Mouse (Mus musculus) midbrain, embryonic 12.5 days (tissue): ENCODE measurements around the gene Ubr3. TPM values are rescaled to one million over a fixed set of nuclear protein-coding genes. Genes with fewer than 3 reads are reported as not detected.

Source experiments
- ATAC-seq: fragments of 200-750 bp; cut with Nextera tagmentation; 2 replicates; pipeline ENCODE4 v1.8.0; 2017; ENCODE audit warnings: low read depth, moderate TSS enrichment, moderate library complexity; ENCODE audit not compliant: low FRiP score
- H3K27ac ChIP-seq: fragments of 300-500 bp; sonication (generic); replicated peaks from 2 replicates; pipeline ENCODE4 v1.5.1; 2016; ENCODE audit warnings: mild to moderate bottlenecking
- H3K27me3 ChIP-seq: fragments of 300-500 bp; sonication (generic); 2 replicates; pipeline ENCODE4 v1.6.1; 2016; ENCODE audit warnings: mild to moderate bottlenecking
- H3K36me3 ChIP-seq: fragments of 300-500 bp; sonication (generic); 2 replicates; pipeline ENCODE4 v1.6.1; 2016
- H3K4me1 ChIP-seq: fragments of 300-500 bp; sonication (generic); 2 replicates; pipeline ENCODE4 v1.6.1; 2016
- H3K4me2 ChIP-seq: fragments of 300-500 bp; sonication (generic); replicated peaks from 2 replicates; pipeline ENCODE4 v1.6.1; 2016; ENCODE audit warnings: mild to moderate bottlenecking, moderate library complexity
- H3K4me3 ChIP-seq: fragments of 300-500 bp; sonication (generic); 2 replicates; pipeline ENCODE4 v1.5.1; 2016; ENCODE audit warnings: mild to moderate bottlenecking
- H3K9ac ChIP-seq: fragments of 300-500 bp; sonication (generic); replicated peaks from 2 replicates; pipeline ENCODE4 v1.6.1; 2016; ENCODE audit warnings: mild to moderate bottlenecking, moderate library complexity
- H3K9me3 ChIP-seq: fragments of 300-500 bp; sonication (generic); 2 replicates; pipeline ENCODE4 v1.6.1; 2016; ENCODE audit warnings: mild to moderate bottlenecking
- WGBS: fragments of 180-500 bp; shearing (Covaris S2); methylation state at CpG from one replicate; pipeline ENCODE4 v1.1.7; 2016; 5-methylcytosine and 5-hydroxymethylcytosine counted together
- polyA plus RNA-seq: library from polyadenylated mRNA; unstranded; fragments of >200 nt; fragmentation: Nextera tagmentation; extraction: Ambion mirVana; gene quantifications from 2 replicates; pipeline ENCODE4 v1.2.1, GENCODE M21; 2016

Gene Ubr3
- polyA plus RNA-seq, 1 experiment from 2014 or later = 24.8 TPM

GRCm38 (mm10) chr2:69917301-69917700 is 20.3 kb downstream of the Ubr3 start:
- no peaks in the 10 kb centered on the region for H3K9me3 ChIP-seq
- peaks cover 39% of the 10 kb centered on the region for H3K36me3 ChIP-seq
- no peak overlapping the region for H3K9ac ChIP-seq
- no peak overlapping the region for H3K4me2 ChIP-seq
- no peak overlapping the region for H3K4me3 ChIP-seq
- H3K4me1 ChIP-seq = no peaks in the 10 kb centered on the region
- 91% methylated on average over 3 of the region's 3 CpGs for WGBS
- ATAC-seq = no peak
- no peak overlapping the region for H3K27ac ChIP-seq
- no peaks in the 10 kb centered on the region for H3K27me3 ChIP-seq

GRCm38 (mm10) chr2:69924943-69925342 is 27.9 kb downstream of the Ubr3 start:
- no peak overlapping the region for H3K4me3 ChIP-seq
- WGBS = 90% methylated on average over 3 of the region's 3 CpGs
- H3K36me3 ChIP-seq = peaks cover 31% of the 10 kb centered on the region
- H3K27ac ChIP-seq = no peak overlapping the region
- H3K4me2 ChIP-seq = no peak overlapping the region
- H3K4me1 ChIP-seq = no peaks in the 10 kb centered on the region
- no peaks in the 10 kb centered on the region for H3K27me3 ChIP-seq
- no peak for ATAC-seq
- no peak overlapping the region for H3K9ac ChIP-seq
- no peaks in the 10 kb centered on the region for H3K9me3 ChIP-seq

GRCm38 (mm10) chr2:69936331-69936730 is 39.3 kb downstream of the Ubr3 start:
- no peak overlapping the region for H3K4me3 ChIP-seq
- no peaks in the 10 kb centered on the region for H3K27me3 ChIP-seq
- H3K4me2 ChIP-seq = no peak overlapping the region
- no peaks in the 10 kb centered on the region for H3K4me1 ChIP-seq
- H3K36me3 ChIP-seq = peaks cover 18% of the 10 kb centered on the region
- H3K9me3 ChIP-seq = no peaks in the 10 kb centered on the region
- no peak overlapping the region for H3K9ac ChIP-seq
- H3K27ac ChIP-seq = no peak overlapping the region
- no peak for ATAC-seq
- WGBS = 96% methylated on average over 5 of the region's 5 CpGs

- H3K36me3 ChIP-seq = peaks cover 18% of the 10 kb centered on the region
- no peaks in the 10 kb centered on the region for H3K4me1 ChIP-seq
- no peaks in the 10 kb centered on the region for H3K27me3 ChIP-seq
- no peaks in the 10 kb centered on the region for H3K9me3 ChIP-seq
- 92% methylated on average over 4 of the region's 4 CpGs for WGBS
- H3K4me2 ChIP-seq = no peak overlapping the region
- no peak overlapping the region for H3K4me3 ChIP-seq
- H3K9ac ChIP-seq = no peak overlapping the region
- H3K27ac ChIP-seq = no peak overlapping the region
- ATAC-seq = no peak
Observed at GRCm38 (mm10) chr2:69939226-69939625, 42.2 kb downstream of the Ubr3 start.

- Histone ChIP-seq H3K36me3 (peaks cover 18% of the 10 kb centered on the region), H3K9me3 (no peaks in the 10 kb centered on the region), H3K9ac (no peak overlapping the region), H3K4me1 (no peaks in the 10 kb centered on the region), H3K4me3 (no peak overlapping the region), H3K4me2 (no peak overlapping the region), H3K27ac (no peak overlapping the region), H3K27me3 (no peaks in the 10 kb centered on the region)
- 92% methylated on average over 5 of the region's 5 CpGs for WGBS
- ATAC-seq = no peak
Observed at GRCm38 (mm10) chr2:69939649-69940048, 42.6 kb downstream of the Ubr3 start.

- H3K27me3 ChIP-seq = no peaks in the 10 kb centered on the region
- no peak overlapping the region for H3K9ac ChIP-seq
- no peak overlapping the region for H3K4me3 ChIP-seq
- no peaks in the 10 kb centered on the region for H3K4me1 ChIP-seq
- H3K36me3 ChIP-seq = peaks cover 11% of the 10 kb centered on the region
- no peak overlapping the region for H3K27ac ChIP-seq
- no peak for ATAC-seq
- WGBS = 95% methylated on average over 4 of the region's 4 CpGs
- H3K4me2 ChIP-seq = no peak overlapping the region
- H3K9me3 ChIP-seq = no peaks in the 10 kb centered on the region
Observed at GRCm38 (mm10) chr2:69941391-69942030, 44.5 kb downstream of the Ubr3 start.

GRCm38 (mm10) chr2:69952849-69953248 is 55.8 kb downstream of the Ubr3 start:
- ATAC-seq = no peak
- no peaks in the 10 kb centered on the region for H3K4me1 ChIP-seq
- WGBS = 86% methylated on average over 8 of the region's 8 CpGs

GRCm38 (mm10) chr2:69955635-69956034 is 58.6 kb downstream of the Ubr3 start:
- peaks cover 35% of the 10 kb centered on the region for H3K36me3 ChIP-seq
- 60% methylated on average over 2 of the region's 2 CpGs for WGBS
- no peak overlapping the region for H3K4me2 ChIP-seq
- no peaks in the 10 kb centered on the region for H3K4me1 ChIP-seq
- H3K9ac ChIP-seq = no peak overlapping the region
- no peaks in the 10 kb centered on the region for H3K27me3 ChIP-seq
- H3K27ac ChIP-seq = no peak overlapping the region
- no peak for ATAC-seq
- H3K4me3 ChIP-seq = no peak overlapping the region
- no peaks in the 10 kb centered on the region for H3K9me3 ChIP-seq

More at GRCm38 (mm10) chr2:69952849-69953248, 55.8 kb downstream of the Ubr3 start:
- Histone ChIP-seq H3K27ac (no peak overlapping the region), H3K27me3 (no peaks in the 10 kb centered on the region), H3K9ac (no peak overlapping the region), H3K4me3 (no peak overlapping the region), H3K9me3 (no peaks in the 10 kb centered on the region), H3K36me3 (peaks cover 46% of the 10 kb centered on the region), H3K4me2 (no peak overlapping the region)

- H3K36me3 ChIP-seq = peaks cover 46% of the 10 kb centered on the region
- no peak for ATAC-seq
- WGBS = 88% methylated on average over 2 of the region's 2 CpGs
- no peak overlapping the region for H3K9ac ChIP-seq
- H3K27me3 ChIP-seq = no peaks in the 10 kb centered on the region
- H3K4me2 ChIP-seq = no peak overlapping the region
- H3K27ac ChIP-seq = no peak overlapping the region
- no peak overlapping the region for H3K4me3 ChIP-seq
- H3K9me3 ChIP-seq = no peaks in the 10 kb centered on the region
- no peaks in the 10 kb centered on the region for H3K4me1 ChIP-seq
Observed at GRCm38 (mm10) chr2:69957622-69958021, 60.6 kb downstream of the Ubr3 start.

GRCm38 (mm10) chr2:69974896-69975295 is 77.8 kb downstream of the Ubr3 start:
- ATAC-seq = no peak
- Histone ChIP-seq H3K36me3 (peaks cover 47% of the 10 kb centered on the region), H3K27ac (no peak overlapping the region), H3K4me3 (no peak overlapping the region), H3K4me1 (no peaks in the 10 kb centered on the region), H3K9ac (no peak overlapping the region), H3K27me3 (no peaks in the 10 kb centered on the region), H3K4me2 (no peak overlapping the region), H3K9me3 (no peaks in the 10 kb centered on the region)
- 92% methylated on average over 2 of the region's 2 CpGs for WGBS

- Histone ChIP-seq H3K4me3 (no peak overlapping the region), H3K9me3 (no peaks in the 10 kb centered on the region), H3K9ac (no peak overlapping the region), H3K36me3 (peaks cover 50% of the 10 kb centered on the region), H3K4me1 (no peaks in the 10 kb centered on the region), H3K27me3 (no peaks in the 10 kb centered on the region), H3K4me2 (no peak overlapping the region), H3K27ac (no peak overlapping the region)
- no peak for ATAC-seq
- WGBS = 97% methylated on average over 6 of the region's 6 CpGs
Observed at GRCm38 (mm10) chr2:69989224-69989623, 92.2 kb downstream of the Ubr3 start.

- no peak overlapping the region for H3K4me2 ChIP-seq
- no peak overlapping the region for H3K4me3 ChIP-seq
- WGBS = 54% methylated on average over 2 of the region's 2 CpGs
- ATAC-seq = no peak
- no peaks in the 10 kb centered on the region for H3K27me3 ChIP-seq
- H3K36me3 ChIP-seq = peaks cover 48% of the 10 kb centered on the region
- H3K9me3 ChIP-seq = no peaks in the 10 kb centered on the region
- no peaks in the 10 kb centered on the region for H3K4me1 ChIP-seq
- no peak overlapping the region for H3K27ac ChIP-seq
- no peak overlapping the region for H3K9ac ChIP-seq
Observed at GRCm38 (mm10) chr2:69990647-69991046, 93.6 kb downstream of the Ubr3 start.
